Mouse (Mus musculus): Measurements from ENCODE around the gene H2-DMb1.

DNA sequence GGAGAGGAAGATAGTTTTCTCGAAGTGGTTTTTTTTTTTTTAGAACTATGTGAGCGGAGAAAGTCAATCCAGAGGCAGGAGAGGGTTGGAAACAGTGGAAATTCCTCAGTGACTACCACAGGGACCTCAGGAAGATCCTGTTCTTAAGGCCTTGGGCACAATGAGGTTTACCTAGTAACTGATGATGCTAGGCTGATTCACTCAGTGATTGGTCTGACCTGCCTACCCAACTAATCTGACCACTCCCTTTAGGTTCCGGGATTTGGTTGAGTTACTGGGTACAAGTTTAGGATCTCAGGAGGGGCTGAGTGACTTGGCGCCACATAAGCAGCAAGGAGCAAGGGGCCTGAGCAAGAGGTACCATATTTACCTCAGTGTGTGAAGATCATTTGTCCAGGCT lies at the start of gene H2-DMb1:
- TF ChIP-seq CTCF (IDR thresholded peaks at IDR 0.05; ENCODE audit: low read depth) (no peak), EP300 (IDR thresholded peaks at IDR 0.05; ENCODE audit: low read depth) (no peak)

Data from liver, embryonic 14.5 days (tissue).